Mouse (Mus musculus) midbrain, embryonic 16.5 days (tissue): ENCODE measurements around the gene Grin2a. TPM values are rescaled to one million over a fixed set of nuclear protein-coding genes. Genes with fewer than 3 reads are reported as not detected.
A peak's percentile ranks its signal among the peaks of the same experiment; 100 is the strongest.

ENCODE experiments used
- ATAC-seq: fragments of 200-750 bp; cut with Nextera tagmentation; 2 replicates; pipeline ENCODE4 v1.8.0; 2017; ENCODE audit warnings: moderate TSS enrichment
- H3K27ac ChIP-seq: fragments of 300-500 bp; sonication (generic); 2 replicates; pipeline ENCODE4 v1.5.1; 2014; ENCODE audit warnings: mild to moderate bottlenecking, low read length, mixed read lengths
- H3K27me3 ChIP-seq: fragments of 300-500 bp; sonication (generic); 2 replicates; pipeline ENCODE4 v1.6.1; 2014; ENCODE audit warnings: low read depth, low read length, mixed read lengths; ENCODE audit not compliant: control insufficient read depth, insufficient read depth
- H3K36me3 ChIP-seq: fragments of 300-500 bp; sonication (generic); 2 replicates; pipeline ENCODE4 v1.6.1; 2014; ENCODE audit warnings: mild to moderate bottlenecking, low read length, moderate library complexity, mixed read lengths; ENCODE audit not compliant: control insufficient read depth, insufficient read depth
- H3K4me1 ChIP-seq: fragments of 300-500 bp; sonication (generic); 2 replicates; pipeline ENCODE4 v1.6.1; 2014; ENCODE audit warnings: mild to moderate bottlenecking, low read length, mixed read lengths; ENCODE audit not compliant: control insufficient read depth, insufficient read depth
- H3K4me2 ChIP-seq: fragments of 300-500 bp; sonication (generic); 2 replicates; pipeline ENCODE4 v1.6.1; 2014; ENCODE audit warnings: mild to moderate bottlenecking, low read length, mixed read lengths
- H3K4me3 ChIP-seq: fragments of 300-500 bp; sonication (generic); 2 replicates; pipeline ENCODE4 v1.5.1; 2014; ENCODE audit warnings: low read depth, mild to moderate bottlenecking, low read length, moderate library complexity, mixed read lengths
- H3K9ac ChIP-seq: fragments of 300-500 bp; sonication (generic); 2 replicates; pipeline ENCODE4 v1.6.1; 2014; ENCODE audit warnings: low read depth, low read length, mixed read lengths
- H3K9me3 ChIP-seq: fragments of 300-500 bp; sonication (generic); replicated peaks from 2 replicates; pipeline ENCODE4 v1.6.1; 2014; ENCODE audit warnings: mild to moderate bottlenecking, low read length, mixed read lengths; ENCODE audit not compliant: control insufficient read depth, poor library complexity, severe bottlenecking
- WGBS: fragments of 180-500 bp; shearing (Covaris S2); extraction: QIAGEN DNeasy Blood & Tissue Kit; methylation state at CpG from one replicate; pipeline ENCODE4 v1.1.7; 2014; 5-methylcytosine and 5-hydroxymethylcytosine counted together
- polyA plus RNA-seq: library from polyadenylated mRNA; unstranded; fragments of >200 nt; fragmentation: Nextera tagmentation; extraction: Ambion mirVana; gene quantifications from 2 replicates; pipeline ENCODE4 v1.2.1, GENCODE M21; 2015

Gene Grin2a
- polyA plus RNA-seq, 1 experiment from 2014 or later, result 7.6 TPM

DNA sequence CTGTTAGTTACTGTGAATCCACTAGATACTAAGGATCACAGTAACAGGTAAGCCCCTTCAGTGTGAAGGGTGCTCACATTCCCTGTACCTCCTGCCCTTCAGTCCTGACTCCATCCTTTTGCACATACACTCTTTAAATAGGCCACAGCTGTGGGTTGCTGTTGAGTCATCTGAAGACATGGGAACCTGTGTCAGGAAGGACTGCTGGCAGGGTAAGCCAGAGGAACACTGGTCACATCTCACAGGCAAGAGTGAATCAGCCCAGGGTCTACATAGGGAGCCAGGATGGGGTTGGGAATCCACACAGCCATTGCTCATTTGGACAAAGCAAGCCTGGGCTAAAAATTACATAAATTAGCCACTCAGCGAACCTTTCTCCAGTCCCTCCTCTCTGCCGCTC is 392.8 kb downstream of the Grin2a start:
- WGBS, result 100% methylated on average over 2 of the region's 2 CpGs
- Histone ChIP-seq H3K4me1 (no peaks in the 10 kb centered on the region), H3K4me3 (no peak overlapping the region), H3K27me3 (no peaks in the 10 kb centered on the region), H3K4me2 (no peak overlapping the region), H3K9me3 (no peaks in the 10 kb centered on the region), H3K27ac (no peak overlapping the region), H3K36me3 (no peaks in the 10 kb centered on the region), H3K9ac (no peak overlapping the region)
- no peak for ATAC-seq

DNA sequence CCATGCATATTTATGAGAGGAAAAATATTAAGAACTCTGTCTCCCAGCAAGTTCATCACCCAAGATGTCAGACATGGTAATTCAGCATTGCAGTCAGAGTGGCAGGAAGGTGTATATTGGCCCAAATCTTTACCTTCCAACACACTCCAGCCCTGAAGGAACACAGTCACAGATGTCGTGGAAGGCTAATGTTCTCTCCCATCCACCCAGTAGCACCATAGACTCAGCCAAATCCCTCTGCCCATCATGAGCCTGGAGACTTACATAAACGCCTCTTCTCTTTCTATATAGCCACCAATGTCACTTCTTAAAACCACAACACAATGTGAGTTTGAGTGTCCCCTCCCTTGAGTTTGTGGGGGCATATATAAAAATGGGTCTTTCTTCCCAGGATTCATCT is 406.2 kb downstream of the Grin2a start:
- Histone ChIP-seq H3K36me3 (no peaks in the 10 kb centered on the region), H3K4me3 (no peak overlapping the region), H3K27ac (no peak overlapping the region), H3K9ac (no peak overlapping the region), H3K27me3 (no peaks in the 10 kb centered on the region), H3K4me1 (no peaks in the 10 kb centered on the region), H3K4me2 (no peak overlapping the region), H3K9me3 (no peaks in the 10 kb centered on the region)
- no peak for ATAC-seq
- 82% methylated on average over 2 of the region's 2 CpGs for WGBS

DNA sequence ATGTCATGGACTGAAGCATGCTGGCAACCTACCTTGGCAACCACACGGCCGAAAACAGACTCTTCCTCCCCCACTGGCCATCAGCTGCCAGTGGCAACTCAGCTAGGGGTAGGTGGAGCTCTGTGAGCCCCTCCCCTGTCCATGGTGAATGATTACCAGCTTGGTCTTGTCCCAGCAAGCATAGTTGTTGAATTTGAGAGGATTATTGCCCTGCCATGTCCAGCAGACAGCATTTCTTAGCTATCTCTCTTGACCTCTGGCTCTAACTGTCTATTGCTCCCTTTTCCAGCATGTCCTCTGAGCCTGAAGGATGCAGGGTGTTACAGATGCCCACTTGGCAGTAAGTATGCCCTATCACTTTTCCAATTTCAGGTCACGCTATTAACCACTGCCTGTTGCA is 406.9 kb downstream of the Grin2a start:
- Histone ChIP-seq H3K4me3 (no peak overlapping the region), H3K9ac (no peak overlapping the region), H3K4me2 (no peak overlapping the region), H3K27ac (no peak overlapping the region), H3K36me3 (no peaks in the 10 kb centered on the region), H3K4me1 (no peaks in the 10 kb centered on the region), H3K27me3 (no peaks in the 10 kb centered on the region), H3K9me3 (no peaks in the 10 kb centered on the region)
- ATAC-seq, result no peak
- 74% methylated on average over 3 of the region's 3 CpGs for WGBS

DNA sequence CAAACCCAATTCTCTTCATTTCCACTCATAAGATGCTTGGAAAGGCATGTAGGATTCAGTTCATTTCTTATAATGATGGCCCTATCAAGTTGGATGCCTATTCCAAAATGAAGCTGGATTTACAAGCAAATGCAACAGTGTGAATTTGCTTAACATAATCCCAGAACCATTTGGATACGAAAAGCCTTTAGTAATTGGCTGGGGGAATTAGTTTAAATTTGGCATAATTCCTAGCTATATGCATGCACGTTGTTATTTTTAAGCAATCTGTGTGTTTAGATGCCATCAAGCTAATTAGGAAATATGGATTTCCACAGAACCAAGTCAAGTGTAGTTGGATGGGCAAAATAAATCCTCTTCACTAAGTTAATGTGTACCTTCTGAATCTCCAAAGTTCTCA is 411.4 kb downstream of the Grin2a start:
- no peak for ATAC-seq
- Histone ChIP-seq H3K4me1 (no peaks in the 10 kb centered on the region), H3K27me3 (no peaks in the 10 kb centered on the region), H3K9ac (no peak overlapping the region), H3K36me3 (no peaks in the 10 kb centered on the region), H3K4me3 (no peak overlapping the region), H3K4me2 (no peak overlapping the region), H3K27ac (no peak overlapping the region), H3K9me3 (no peaks in the 10 kb centered on the region)
- WGBS, result 71% methylated on average over 2 of the region's 2 CpGs

DNA sequence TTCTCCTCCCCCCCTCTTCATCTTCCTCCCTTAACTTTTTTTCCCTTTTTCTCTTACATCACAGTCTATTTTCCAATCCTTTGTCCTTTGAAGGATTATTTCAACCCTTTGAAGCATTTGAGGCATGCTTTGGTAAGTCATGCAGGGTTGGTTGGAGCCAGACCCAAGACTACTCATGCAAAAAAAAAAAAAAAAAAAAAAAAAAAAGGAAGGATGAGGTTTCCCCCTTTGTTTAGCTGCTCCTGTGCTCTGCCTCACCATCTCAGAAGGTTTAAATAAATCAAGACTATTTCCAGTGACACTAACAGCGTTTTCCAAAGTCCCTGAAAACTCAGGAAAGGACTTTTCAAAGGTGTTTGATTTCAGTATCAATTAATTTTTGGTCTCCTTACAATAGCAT is 423.6 kb downstream of the Grin2a start:
- Histone ChIP-seq H3K36me3 (no peaks in the 10 kb centered on the region), H3K9ac (no peak overlapping the region), H3K4me3 (no peak overlapping the region), H3K4me2 (no peak overlapping the region), H3K9me3 (no peaks in the 10 kb centered on the region), H3K27me3 (no peaks in the 10 kb centered on the region), H3K4me1 (no peaks in the 10 kb centered on the region), H3K27ac (no peak overlapping the region)
- no peak for ATAC-seq
- 29% methylated on average over 1 of the region's 1 CpGs for WGBS

DNA sequence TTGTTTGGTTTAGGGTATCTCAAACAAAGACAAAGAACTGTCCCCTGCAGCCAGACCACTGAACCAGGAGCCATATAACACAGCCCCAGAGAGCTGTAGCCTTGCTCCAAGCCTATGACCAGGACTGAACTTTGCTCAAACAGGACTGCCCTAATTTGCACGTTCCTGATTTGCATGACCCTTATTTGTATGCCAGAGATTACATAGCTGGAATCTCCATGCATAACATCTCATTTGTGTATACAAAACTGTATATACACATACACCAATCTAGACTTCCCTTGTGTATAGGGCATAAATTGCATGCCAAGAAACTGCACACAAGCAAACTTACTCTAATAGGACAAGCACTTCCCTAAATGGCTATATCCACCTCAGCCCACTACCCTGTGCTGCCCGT is 428.1 kb downstream of the Grin2a start:
- H3K36me3 ChIP-seq, result no peaks in the 10 kb centered on the region
- H3K4me3 ChIP-seq, result no peak overlapping the region
- H3K4me2 ChIP-seq, result no peak overlapping the region
- no peak overlapping the region for H3K27ac ChIP-seq
- no peak for ATAC-seq
- H3K9ac ChIP-seq, result no peak overlapping the region
- H3K27me3 ChIP-seq, result no peaks in the 10 kb centered on the region
- no peaks in the 10 kb centered on the region for H3K9me3 ChIP-seq
- H3K4me1 ChIP-seq, result no peaks in the 10 kb centered on the region
- WGBS, result 60% methylated on average over 2 of the region's 2 CpGs

DNA sequence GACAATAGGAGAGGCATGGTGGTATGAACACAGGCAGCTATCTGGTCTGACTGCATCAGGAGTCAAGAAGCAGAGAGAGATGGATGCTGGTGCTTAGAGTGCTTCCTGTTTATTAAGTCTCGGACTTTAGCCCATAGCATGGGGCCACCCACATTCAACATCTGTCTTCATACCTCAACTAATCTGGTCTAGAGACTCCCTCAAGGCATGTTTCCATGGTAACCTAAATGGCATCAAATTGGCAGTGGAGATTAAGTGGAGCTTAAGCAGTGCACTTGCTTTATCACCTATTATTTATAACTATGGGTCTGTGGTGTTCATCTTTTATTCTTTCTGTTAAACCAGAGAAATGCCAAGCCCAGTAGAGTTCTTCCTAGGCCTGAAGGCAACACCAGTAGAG is 433.5 kb downstream of the Grin2a start:
- H3K27me3 ChIP-seq, result no peaks in the 10 kb centered on the region
- WGBS, result 12% methylated on average over 1 of the region's 1 CpGs
- H3K4me1 ChIP-seq, result peaks cover 5% of the 10 kb centered on the region
- H3K27ac ChIP-seq, result no peak overlapping the region
- H3K9me3 ChIP-seq, result no peaks in the 10 kb centered on the region
- ATAC-seq, result no peak
- no peak overlapping the region for H3K9ac ChIP-seq
- H3K4me2 ChIP-seq, result no peak overlapping the region
- no peak overlapping the region for H3K4me3 ChIP-seq
- no peaks in the 10 kb centered on the region; the same call in 1 of the 2 replicates for H3K36me3 ChIP-seq

DNA sequence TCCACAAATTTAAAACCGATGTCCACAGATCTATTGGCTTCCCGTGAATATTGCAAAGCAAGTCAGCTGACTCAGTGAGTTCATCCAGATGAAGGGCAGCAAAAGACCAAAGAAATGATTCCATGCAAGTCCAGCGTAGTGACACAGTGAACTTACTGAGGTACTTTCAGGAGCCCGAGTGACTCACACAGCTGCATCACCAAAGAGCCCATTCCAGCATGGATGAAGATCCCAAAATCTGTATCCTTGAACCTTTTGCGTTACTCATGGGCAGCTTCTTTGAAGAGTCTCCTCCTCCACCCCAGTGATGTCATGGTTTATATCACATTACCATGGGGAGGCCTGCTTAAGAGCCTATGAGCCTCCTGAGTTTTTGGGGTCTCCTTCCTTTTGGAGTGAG is 460.2 kb downstream of the Grin2a start:
- ATAC-seq, result no peak

DNA sequence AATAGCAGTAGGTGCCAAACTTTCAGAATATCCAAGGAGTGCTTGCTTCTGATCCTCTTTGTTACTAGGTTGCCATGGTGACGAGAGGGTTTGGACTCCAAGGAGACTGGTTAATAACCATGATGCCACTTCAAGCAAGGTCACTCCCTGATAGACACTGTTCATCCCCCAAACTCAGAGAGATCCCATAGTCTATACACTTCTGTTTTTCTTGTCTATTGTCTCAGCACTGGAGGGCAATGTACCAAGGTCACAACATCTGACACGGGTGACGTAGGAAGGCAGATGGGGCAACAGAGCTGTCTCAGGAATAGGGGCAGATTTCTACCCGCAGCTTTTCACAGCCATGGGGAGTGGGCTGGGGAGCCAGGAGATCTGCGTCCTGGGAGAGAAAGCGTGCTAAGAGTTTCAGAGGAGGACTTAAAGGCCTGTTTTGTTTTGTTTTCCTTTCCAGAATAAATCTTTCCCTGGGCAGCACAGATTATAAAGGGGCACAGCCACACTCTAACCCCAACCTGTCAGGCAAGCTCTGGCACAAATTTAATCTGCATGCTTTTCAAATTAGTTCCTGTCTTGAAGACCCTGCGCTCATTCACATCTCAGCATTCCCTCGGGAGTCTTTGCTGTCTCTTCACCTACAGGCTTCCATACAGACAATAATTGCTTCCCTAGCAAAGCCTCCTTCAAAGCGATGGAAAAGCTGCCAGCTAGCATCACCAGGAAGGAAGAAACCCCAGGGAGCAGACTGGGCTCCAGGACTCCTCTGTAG is 461.6 kb downstream of the Grin2a start:
- H3K4me1 ChIP-seq, result peaks cover 19% of the 10 kb centered on the region
- H3K4me2 ChIP-seq, result no peak overlapping the region
- no peaks in the 10 kb centered on the region for H3K36me3 ChIP-seq
- H3K9ac ChIP-seq, result no peak overlapping the region
- no peaks in the 10 kb centered on the region for H3K27me3 ChIP-seq
- WGBS, result 10% methylated on average over 9 of the region's 9 CpGs
- H3K9me3 ChIP-seq, result no peaks in the 10 kb centered on the region
- ATAC-seq, result peak; percentile 88
- H3K4me3 ChIP-seq, result no peak overlapping the region
- H3K27ac ChIP-seq, result peak overlapping the region; percentile 41

More for the DNA sequence above, 460.2 kb downstream of the Grin2a start:
- no peak overlapping the region for H3K27ac ChIP-seq
- H3K9me3 ChIP-seq, result no peaks in the 10 kb centered on the region
- no peak overlapping the region for H3K4me3 ChIP-seq
- no peaks in the 10 kb centered on the region for H3K36me3 ChIP-seq
- H3K4me1 ChIP-seq, result peaks cover 19% of the 10 kb centered on the region
- H3K4me2 ChIP-seq, result no peak overlapping the region
- H3K27me3 ChIP-seq, result no peaks in the 10 kb centered on the region
- no peak overlapping the region for H3K9ac ChIP-seq
- WGBS, result 94% methylated on average over 5 of the region's 5 CpGs
